Mouse (Mus musculus) brain, embryonic 14.5 days (tissue): ENCODE results near the gene Ccdc74a.

ENCODE experiments used
- CTCF ChIP-seq: fragments of 200-500 bp; IDR thresholded peaks from 2 replicates; pipeline ENCODE4 v1.5.1; 2012; ENCODE audit warnings: inconsistent platforms, mild to moderate bottlenecking, moderate library complexity, borderline replicate concordance; ENCODE audit not compliant: insufficient read depth, insufficient read length; ENCODE audit errors: extremely low read depth
- POLR2A ChIP-seq: fragments of 200-500 bp; IDR thresholded peaks from 2 replicates; pipeline ENCODE4 v1.6.1; 2012; ENCODE audit warnings: mild to moderate bottlenecking, inconsistent platforms, borderline replicate concordance; ENCODE audit not compliant: poor library complexity, insufficient read depth, insufficient read length, severe bottlenecking; ENCODE audit errors: extremely low read depth

- no peak for TF ChIP-seq CTCF
- TF ChIP-seq POLR2A = no peak
Observed at GRCm38 (mm10) chr16:17653601-17654000, 7.3 kb downstream of the Ccdc74a start.
